Mouse (Mus musculus) olfactory bulb, adult 2 months (tissue): ENCODE measurements around the gene Tnpo1.

ENCODE experiments used
- CTCF ChIP-seq: fragments of 200-500 bp; IDR thresholded peaks from 2 replicates; pipeline ENCODE4 v1.5.1; 2012; ENCODE audit warnings: low read depth, mild to moderate bottlenecking, low read length, moderate library complexity; ENCODE audit not compliant: insufficient read depth
- POLR2A ChIP-seq: fragments of 200-500 bp; IDR thresholded peaks from 2 replicates; pipeline ENCODE4 v1.6.1; 2012; ENCODE audit warnings: mild to moderate bottlenecking, low read depth, low read length, moderate library complexity; ENCODE audit not compliant: insufficient read depth

GRCm38 (mm10) chr13:98792864-98793263 lies 133.3 kb downstream of the Tnpo1 start:
- TF ChIP-seq POLR2A (no peak), CTCF (no peak)
